In the genomic region with DNA sequence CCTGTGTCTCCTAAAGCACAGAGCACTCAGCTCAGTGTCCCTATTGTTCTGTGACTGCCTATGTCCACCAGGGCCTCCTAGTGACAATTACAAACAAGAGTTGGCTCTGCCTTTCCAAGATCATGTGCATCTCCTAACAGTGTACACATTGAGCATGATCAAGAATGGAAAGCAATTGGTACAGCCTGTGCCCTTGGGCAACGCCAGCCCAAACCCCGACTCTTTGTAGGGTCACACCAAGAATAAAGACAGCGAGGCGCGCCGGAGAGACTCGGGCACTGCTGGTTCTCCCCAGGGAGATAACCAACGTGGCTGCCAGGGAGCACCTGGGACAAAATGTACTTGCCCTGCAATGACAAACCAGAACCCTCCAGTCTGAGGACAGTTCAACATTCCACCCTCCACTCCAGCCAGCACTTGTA, we compare ENCODE assay signal across 11 mouse cellular contexts. TPM values are rescaled to one million over a fixed set of nuclear protein-coding genes. Genes with fewer than 3 reads are reported as not detected.
DNase-seq lines count a peak whose midpoint lies in the region; ATAC-seq and TF ChIP-seq lines count a peak whose summit lies in the region.
"Had no signal": no experiment of that assay in that cellular context is flagged by ENCODE, and none has a peak within 500 bp of the region (broad histone marks: within the 10 kb centered on the region; RNA-seq: fewer than 3 reads in every experiment).

No protein-coding gene starts in this region.

- no peak overlapping the region for H3K9ac ChIP-seq in hindbrain, postnatal 0 days (replicated peaks; ENCODE audit: low read length)
- 0 out of 2 replicates have a peak overlapping the region, but pooled peaks have one; percentile 11 for H3K9ac ChIP-seq in neural tube, embryonic 11.5 days (ENCODE audit: low read length)
- no peak overlapping the region for H3K9ac ChIP-seq in neural tube, embryonic 15.5 days (replicated peaks)
- peak overlapping the region; percentile 44; the same call in 1 of the 2 replicates for H3K9ac ChIP-seq in heart, embryonic 14.5 days (ENCODE audit: low read length)
- H3K9ac ChIP-seq: embryonic facial prominence, embryonic 12.5 days; liver, embryonic 15.5 days had no signal

- H3K9me3 ChIP-seq in hindbrain, postnatal 0 days (ENCODE audit: low read length): no peaks in the 10 kb centered on the region
- no peaks in the 10 kb centered on the region for H3K9me3 ChIP-seq in hindbrain, embryonic 10.5 days
- H3K9me3 ChIP-seq in neural tube, embryonic 11.5 days (ENCODE audit: control insufficient read depth, low read length): no peaks in the 10 kb centered on the region
- H3K9me3 ChIP-seq in neural tube, embryonic 15.5 days (replicated peaks): no peaks in the 10 kb centered on the region
- no peaks in the 10 kb centered on the region for H3K9me3 ChIP-seq in heart, embryonic 14.5 days (ENCODE audit: control insufficient read depth, low read length)
- H3K9me3 ChIP-seq: embryonic facial prominence, embryonic 12.5 days; liver, embryonic 15.5 days had no signal

- 55% methylated on average over 8 of the region's 8 CpGs for WGBS in hindbrain, postnatal 0 days
- 89% methylated on average over 8 of the region's 8 CpGs for WGBS in hindbrain, embryonic 10.5 days
- 87% methylated on average over 8 of the region's 8 CpGs for WGBS in neural tube, embryonic 11.5 days
- 41% methylated on average over 8 of the region's 8 CpGs for WGBS in neural tube, embryonic 15.5 days
- 48% methylated on average over 8 of the region's 8 CpGs for WGBS in heart, embryonic 14.5 days

- no peaks in the 10 kb centered on the region for H3K36me3 ChIP-seq in hindbrain, postnatal 0 days (ENCODE audit: insufficient read depth, low read length)
- peaks cover 5% of the 10 kb centered on the region; the same call in 1 of the 2 replicates for H3K36me3 ChIP-seq in hindbrain, embryonic 10.5 days
- H3K36me3 ChIP-seq in neural tube, embryonic 11.5 days (ENCODE audit: control insufficient read depth, insufficient read depth, low read length): no peaks in the 10 kb centered on the region
- H3K36me3 ChIP-seq in neural tube, embryonic 15.5 days: no peaks in the 10 kb centered on the region
- no peaks in the 10 kb centered on the region for H3K36me3 ChIP-seq in heart, embryonic 14.5 days (ENCODE audit: control insufficient read depth, insufficient read depth, low read length)
- H3K36me3 ChIP-seq: embryonic facial prominence, embryonic 12.5 days; liver, embryonic 15.5 days had no signal

- ATAC-seq in hindbrain, postnatal 0 days: no peak
- no peak for ATAC-seq in neural tube, embryonic 11.5 days (ENCODE audit: insufficient read depth, low FRiP score, low TSS enrichment)
- no peak for ATAC-seq in neural tube, embryonic 15.5 days (ENCODE audit: low FRiP score)
- no peak for ATAC-seq in heart, embryonic 14.5 days (ENCODE audit: insufficient number of reproducible peaks, insufficient read depth, low FRiP score, low read depth)

- peaks cover 31% of the 10 kb centered on the region for H3K4me1 ChIP-seq in hindbrain, postnatal 0 days (ENCODE audit: insufficient read depth, low read length)
- peaks cover 66% of the 10 kb centered on the region for H3K4me1 ChIP-seq in hindbrain, embryonic 10.5 days (replicated peaks)
- H3K4me1 ChIP-seq in neural tube, embryonic 11.5 days (ENCODE audit: control insufficient read depth, insufficient read depth, low read length): peaks cover 34% of the 10 kb centered on the region
- peaks cover 78% of the 10 kb centered on the region for H3K4me1 ChIP-seq in neural tube, embryonic 15.5 days
- H3K4me1 ChIP-seq in heart, embryonic 14.5 days (ENCODE audit: control insufficient read depth in 2 of 2, insufficient read depth in 2 of 2, low read length in 2 of 2): peaks cover 33 to 70% of the 10 kb centered on the region in 2 experiments

- H3K27me3 ChIP-seq in hindbrain, postnatal 0 days (ENCODE audit: insufficient read depth, low read length): no peaks in the 10 kb centered on the region
- no peaks in the 10 kb centered on the region for H3K27me3 ChIP-seq in hindbrain, embryonic 10.5 days (ENCODE audit: insufficient read depth, poor library complexity, severe bottlenecking)
- H3K27me3 ChIP-seq in neural tube, embryonic 11.5 days (ENCODE audit: control insufficient read depth, insufficient read depth, low read length): no peaks in the 10 kb centered on the region
- no peaks in the 10 kb centered on the region for H3K27me3 ChIP-seq in neural tube, embryonic 15.5 days (replicated peaks)
- no peaks in the 10 kb centered on the region for H3K27me3 ChIP-seq in heart, embryonic 14.5 days (ENCODE audit: control insufficient read depth, insufficient read depth, low read length)
- H3K27me3 ChIP-seq: embryonic facial prominence, embryonic 12.5 days; liver, embryonic 15.5 days had no signal

- no peak overlapping the region for H3K27ac ChIP-seq in hindbrain, postnatal 0 days
- H3K27ac ChIP-seq in hindbrain, embryonic 10.5 days: no peak overlapping the region
- no peak overlapping the region for H3K27ac ChIP-seq in neural tube, embryonic 11.5 days (ENCODE audit: low read depth, low read length)
- no peak overlapping the region for H3K27ac ChIP-seq in neural tube, embryonic 15.5 days (replicated peaks)
- peak overlapping the region in 1 of 2 experiments; percentile 35; a peak in 2 of 4 replicates for H3K27ac ChIP-seq in heart, embryonic 14.5 days (replicated peaks in 1 of 2; ENCODE audit: control insufficient read depth in 1 of 2, insufficient read depth in 1 of 2, low read depth in 2 of 2, low read length in 2 of 2)
- H3K27ac ChIP-seq: embryonic facial prominence, embryonic 12.5 days; kidney, postnatal 0 days; liver, embryonic 15.5 days had no signal

- H3K4me3 ChIP-seq in hindbrain, postnatal 0 days (ENCODE audit: low read length): no peak overlapping the region
- no peak overlapping the region for H3K4me3 ChIP-seq in hindbrain, embryonic 10.5 days
- no peak overlapping the region for H3K4me3 ChIP-seq in neural tube, embryonic 11.5 days (ENCODE audit: low read depth, low read length)
- H3K4me3 ChIP-seq in neural tube, embryonic 15.5 days (replicated peaks): no peak overlapping the region
- 0 out of 4 replicates have a peak overlapping the region, but pooled peaks of 1 of the 2 experiments have one; percentile 0 for H3K4me3 ChIP-seq in heart, embryonic 14.5 days (ENCODE audit: control insufficient read depth in 1 of 2, insufficient read depth in 1 of 2, low read depth in 1 of 2, low read length in 2 of 2)
- H3K4me3 ChIP-seq: embryonic facial prominence, embryonic 12.5 days; liver, embryonic 15.5 days; myocyte had no signal

- H3K4me2 ChIP-seq in hindbrain, postnatal 0 days (ENCODE audit: low read depth, low read length): no peak overlapping the region
- H3K4me2 ChIP-seq in neural tube, embryonic 11.5 days (ENCODE audit: low read depth): no peak overlapping the region
- H3K4me2 ChIP-seq in neural tube, embryonic 15.5 days: no peak overlapping the region
- peak overlapping the region; percentile 25 for H3K4me2 ChIP-seq in heart, embryonic 14.5 days (ENCODE audit: low read length)
- H3K4me2 ChIP-seq: embryonic facial prominence, embryonic 12.5 days; liver, embryonic 15.5 days had no signal

- peak; percentile 17; the same call in 1 of the 2 replicates for TF ChIP-seq CTCF in hindbrain, postnatal 0 days (IDR thresholded peaks at IDR 0.05; ENCODE audit: low read depth)

- DNase-seq in hindbrain, postnatal 0 days (ENCODE audit: low spot score): no peak
- no peak for DNase-seq in hindbrain, embryonic 10.5 days (ENCODE audit: low spot score)
- DNase-seq in neural tube, embryonic 11.5 days (ENCODE audit: low spot score): no peak
- peak; percentile 46 for DNase-seq in testis, postnatal 10 days (ENCODE audit: low spot score)
- DNase-seq in adrenal gland, postnatal 10 days: no peak

RNA-seq across cellular contexts. Expression of gene Ptpn11, which starts 3.6 kb away (rescaled TPM):
- total RNA-seq in hindbrain, postnatal 0 days (2014; rRNA removed): 47.5 and 54.7 TPM in 2 replicates
- 27.9 and 28.4 TPM in 2 replicates for polyA plus RNA-seq in hindbrain, postnatal 0 days (2015; fragmentation: Nextera tagmentation; extraction: Ambion mirVana)
- polyA plus RNA-seq in hindbrain, embryonic 10.5 days (2016; fragmentation: Nextera tagmentation; extraction: Ambion mirVana): 20.4 and 23.1 TPM in 2 replicates
- 23.3 and 26.4 TPM in 2 replicates for polyA plus RNA-seq in neural tube, embryonic 11.5 days (2014; fragmentation: Nextera tagmentation; extraction: Ambion mirVana)
- 18.2 and 20.0 TPM in 2 replicates for polyA plus RNA-seq in neural tube, embryonic 15.5 days (2015; fragmentation: Nextera tagmentation; extraction: Ambion mirVana)
- polyA plus RNA-seq in heart, embryonic 14.5 days (2014; fragmentation: Nextera tagmentation; extraction: Ambion mirVana): 22.5 and 25.6 TPM in 2 replicates
- total RNA-seq in adrenal gland, postnatal 10 days (2021): 10 to 100 TPM; 85.8 to 88.5 TPM

RNA-seq across cellular contexts. Expression of gene Rpl6, which starts 16.7 kb away (rescaled TPM):
- 343 and 354 TPM in 2 replicates for total RNA-seq in hindbrain, postnatal 0 days (2014; rRNA removed)
- polyA plus RNA-seq in hindbrain, postnatal 0 days (2015; fragmentation: Nextera tagmentation; extraction: Ambion mirVana): 359 and 380 TPM in 2 replicates
- 553 and 627 TPM in 2 replicates for polyA plus RNA-seq in hindbrain, embryonic 10.5 days (2016; fragmentation: Nextera tagmentation; extraction: Ambion mirVana)
- polyA plus RNA-seq in neural tube, embryonic 11.5 days (2014; fragmentation: Nextera tagmentation; extraction: Ambion mirVana): 598 and 627 TPM in 2 replicates
- polyA plus RNA-seq in neural tube, embryonic 15.5 days (2015; fragmentation: Nextera tagmentation; extraction: Ambion mirVana): 343 and 391 TPM in 2 replicates
- 386 and 413 TPM in 2 replicates for polyA plus RNA-seq in heart, embryonic 14.5 days (2014; fragmentation: Nextera tagmentation; extraction: Ambion mirVana)
- 1,000 to 10,000 TPM; 1,004 to 1,027 TPM for total RNA-seq in adrenal gland, postnatal 10 days (2021)

RNA-seq across cellular contexts. Expression of gene Hectd4, which starts 32.4 kb away (rescaled TPM):
- total RNA-seq in hindbrain, postnatal 0 days (2014; rRNA removed): 103 and 107 TPM in 2 replicates
- 15.1 and 15.9 TPM in 2 replicates for polyA plus RNA-seq in hindbrain, postnatal 0 days (2015; fragmentation: Nextera tagmentation; extraction: Ambion mirVana)
- 5.4 and 6.6 TPM in 2 replicates for polyA plus RNA-seq in hindbrain, embryonic 10.5 days (2016; fragmentation: Nextera tagmentation; extraction: Ambion mirVana)
- polyA plus RNA-seq in neural tube, embryonic 11.5 days (2014; fragmentation: Nextera tagmentation; extraction: Ambion mirVana): 11.7 and 12.5 TPM in 2 replicates
- 16.4 and 18.0 TPM in 2 replicates for polyA plus RNA-seq in neural tube, embryonic 15.5 days (2015; fragmentation: Nextera tagmentation; extraction: Ambion mirVana)
- 5.5 and 5.8 TPM in 2 replicates for polyA plus RNA-seq in heart, embryonic 14.5 days (2014; fragmentation: Nextera tagmentation; extraction: Ambion mirVana)
- 10 to 100 TPM; 18.7 to 27.8 TPM for total RNA-seq in adrenal gland, postnatal 10 days (2021)

Comparison
In these comparisons a context has a peak if more than half of its experiments do, and no peak if none do; other contexts are left out.
1. H3K9ac ChIP-seq: peak in neural tube, embryonic 11.5 days (single experiment) and heart, embryonic 14.5 days (single experiment); none in hindbrain, postnatal 0 days (single experiment) and neural tube, embryonic 15.5 days (single experiment).